Mouse (Mus musculus) embryonic stem cell, embryonic (primary cell): ENCODE measurements around the gene Lbx1.

Source experiments
- CTCF ChIA-PET, 4 experiments: fragments of 300-600 bp in 2 of 4; fragments of 350-600 bp in 2 of 4; sonication (Branson Sonifier 250); formaldehyde crosslinking; loops; one replicate each; lab custom pipeline; 2022; ENCODE audit warnings: inconsistent platforms in 2 of 4; lab: Charles Lee
- POLR2A ChIA-PET, 4 experiments: fragments of 300-600 bp in 2 of 4; fragments of 350-600 bp in 2 of 4; sonication (Branson Sonifier 250); formaldehyde crosslinking; loops; one replicate each; lab custom pipeline; 2022; ENCODE audit warnings: antibody characterized with exemption in 4 of 4, inconsistent platforms in 1 of 4; lab: Charles Lee

The Lbx1 gene

DNA sequence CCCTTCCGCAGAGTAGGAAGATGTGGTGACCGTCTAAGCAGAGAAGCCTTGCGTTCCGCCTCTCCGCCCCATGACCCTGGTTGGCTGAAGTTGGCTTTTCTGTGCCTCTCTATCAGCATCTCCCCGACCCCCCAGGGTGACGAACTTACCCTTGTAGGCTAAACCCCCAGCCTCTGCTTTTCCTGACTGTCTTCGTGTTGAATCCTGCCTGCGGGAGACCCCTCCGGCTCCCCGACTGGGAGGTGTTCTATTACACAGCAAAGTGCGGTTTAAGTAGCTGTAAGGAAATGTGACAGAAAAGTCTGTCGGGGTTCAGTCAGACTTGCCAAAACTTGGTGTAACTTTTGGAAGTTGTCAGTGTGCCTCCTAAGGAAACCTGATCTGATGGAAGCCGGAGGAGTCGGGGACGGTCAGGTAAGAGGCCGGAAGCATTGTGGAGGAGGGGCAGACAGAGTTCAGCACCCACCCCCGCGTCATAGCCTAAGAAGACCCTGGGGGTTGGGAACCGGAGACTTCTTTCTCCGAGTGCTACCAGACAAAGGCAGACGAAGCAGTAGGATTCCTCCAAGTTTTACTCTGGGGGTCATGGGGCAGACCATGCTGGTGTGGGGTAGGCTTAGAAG lies 27.1 kb downstream of the Lbx1 start:
- ChIA-PET POLR2A (interaction anchor here in 3 of 4 experiments (0.6 to 2.0 kb wide), 14 partner anchors 27 to 232 kb away, joined by 3 to 10 read pairs (median 3); partner anchors contain the start of genes Kazald1 (in 2 of the 3) and Lbx1 (in 1 of the 3)), CTCF (interaction anchor here in 2 of 4 experiments (0.6 to 2.7 kb wide), 12 partner anchors 8 to 366 kb away, joined by 3 to 16 read pairs (median 6); partner anchors contain the start of genes Kazald1 (in 1 of the 2) and Sfxn3 (in 1 of the 2))

DNA sequence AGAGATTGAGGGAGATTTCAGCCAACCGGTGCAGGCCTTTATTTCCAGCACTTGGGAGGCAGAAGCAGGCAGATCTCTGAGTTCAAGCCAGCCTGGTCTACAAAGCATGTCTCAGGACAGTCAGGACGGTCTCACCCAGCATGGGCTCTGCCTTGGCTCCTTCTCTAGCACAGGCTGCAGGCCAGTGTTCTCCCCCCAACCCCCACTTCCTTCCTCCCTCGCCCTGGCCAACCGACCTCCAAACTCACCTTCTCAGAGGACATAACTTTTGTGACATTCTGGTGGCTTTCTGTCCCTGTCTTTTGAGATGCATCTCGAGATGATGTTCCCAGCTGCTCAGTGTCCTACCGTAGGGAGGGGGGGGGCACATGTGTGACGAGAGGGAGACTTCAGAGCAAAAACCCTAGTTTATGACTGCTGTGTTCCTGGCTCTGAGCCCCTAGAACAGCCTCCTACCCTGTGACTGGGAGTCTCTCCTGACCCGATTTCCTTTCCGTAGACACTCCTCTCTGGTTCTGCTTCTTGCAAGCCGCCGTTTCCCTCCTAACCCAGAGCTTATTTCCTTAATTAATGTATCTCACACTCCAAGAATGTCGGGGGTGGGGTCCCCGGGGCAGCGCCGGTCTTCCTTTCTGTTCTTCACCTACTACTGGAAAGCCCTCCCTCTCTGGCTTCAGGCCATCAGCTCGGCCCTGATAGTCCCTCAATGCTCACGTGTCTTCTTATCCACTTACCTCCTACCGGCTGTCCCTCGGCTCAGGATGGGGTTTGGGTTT lies 27.8 kb downstream of the Lbx1 start:
- ChIA-PET POLR2A (interaction anchor here in 2 of 4 experiments (0.6 to 2.2 kb wide), 15 partner anchors 28 to 240 kb away, joined by 3 to 12 read pairs (median 3); partner anchors contain the start of gene Kazald1 (in 2 of the 2)), CTCF (interaction anchor here in 3 of 4 experiments (0.5 to 2.7 kb wide), 14 partner anchors 8 to 366 kb away, joined by 3 to 16 read pairs (median 4); partner anchors contain the start of genes Kazald1 (in 1 of the 3) and Sfxn3 (in 1 of the 3))

DNA sequence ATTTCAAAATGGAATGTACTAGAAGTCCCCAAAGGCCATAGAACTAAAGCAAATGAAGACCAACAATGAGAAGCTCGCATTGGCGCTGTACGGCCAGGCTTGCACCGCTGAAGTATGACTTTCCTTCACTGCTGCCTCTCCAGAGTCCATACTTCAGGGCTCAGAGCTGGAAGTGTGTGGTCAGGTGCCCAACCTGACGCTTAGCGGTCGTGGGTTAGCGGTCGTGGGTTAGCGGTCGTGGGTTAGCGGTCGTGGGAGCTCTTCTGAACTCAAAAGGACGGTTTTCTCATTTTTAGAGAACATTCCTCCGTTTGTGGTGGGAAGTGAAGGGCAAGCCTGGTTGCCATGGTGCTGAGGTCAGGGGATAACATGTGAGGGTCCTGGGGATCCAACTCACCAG lies 28.5 kb downstream of the Lbx1 start:
- ChIA-PET CTCF (interaction anchor here in 3 of 4 experiments (0.6 to 2.7 kb wide), 9 partner anchors 9 to 133 kb away, joined by 3 to 16 read pairs (median 3); partner anchors contain the start of gene Kazald1 (in 1 of the 3)), POLR2A (interaction anchor here in 2 of 4 experiments (0.8 to 2.2 kb wide), 9 partner anchors 27 to 132 kb away, joined by 3 to 12 read pairs (median 3); partner anchors contain the start of gene Kazald1 (in 2 of the 2))

DNA sequence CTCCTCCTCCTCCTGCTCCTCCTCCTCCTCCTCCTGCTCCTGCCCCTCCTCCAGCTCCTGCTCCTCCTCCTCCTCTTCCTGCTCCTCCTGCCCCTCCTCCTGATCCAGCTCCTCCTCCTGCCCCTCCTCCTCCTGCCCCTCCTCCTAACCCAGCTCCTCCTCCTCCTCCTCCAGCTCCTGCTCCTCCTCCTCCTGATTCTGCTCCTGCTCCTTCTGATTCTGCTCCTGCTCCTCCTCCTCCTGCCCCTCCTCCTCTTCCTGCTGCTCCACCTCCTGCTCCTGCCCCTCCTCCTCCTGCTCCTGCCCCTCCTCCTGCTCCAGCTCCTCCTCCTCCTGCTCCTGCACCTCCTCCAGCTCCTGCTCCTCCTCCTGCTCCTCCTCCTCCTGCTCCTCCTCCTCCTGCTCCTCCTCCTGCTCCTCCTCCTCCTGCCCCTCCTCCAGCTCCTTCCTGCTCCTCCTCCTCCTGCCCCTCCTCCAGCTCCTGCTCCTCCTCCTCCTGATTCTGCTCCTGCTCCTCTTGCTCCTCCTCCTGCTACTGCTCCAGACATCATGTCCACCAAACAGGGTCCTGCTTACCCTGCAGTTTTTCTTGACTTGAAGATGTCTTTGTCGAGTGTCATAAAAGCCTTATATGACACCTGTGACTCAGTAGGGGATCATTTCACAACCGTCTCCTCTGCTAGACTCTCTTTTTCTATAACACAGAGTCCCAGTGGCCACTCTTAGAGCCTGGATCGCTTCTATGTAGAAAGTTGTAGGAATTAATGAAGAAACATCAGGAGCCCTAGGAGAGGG lies 30.1 kb downstream of the Lbx1 start:
- POLR2A ChIA-PET: no interaction called here

DNA sequence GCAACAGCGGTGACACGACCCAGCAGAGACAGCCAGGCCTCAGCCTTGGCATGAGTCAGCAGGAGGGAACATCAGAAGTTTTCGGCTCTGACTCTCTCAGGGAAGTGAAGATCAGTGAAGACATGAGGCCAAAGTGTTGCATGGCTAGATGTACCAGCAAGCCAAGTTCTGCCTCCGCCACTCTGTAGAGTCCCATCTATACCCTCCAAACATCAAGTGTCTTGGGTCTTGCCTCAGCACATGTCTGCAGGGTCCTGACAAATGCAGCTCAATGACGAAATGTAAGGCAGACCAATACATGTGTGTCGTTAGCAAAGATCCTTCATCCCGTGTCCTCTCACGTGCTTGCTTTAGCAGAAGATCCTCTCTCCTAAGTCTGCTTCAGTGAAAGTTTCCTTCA lies 38.6 kb downstream of the Lbx1 start:
- ChIA-PET POLR2A (interaction anchor here in 1 of 4 experiments (1.6 kb wide), 1 partner anchor 19 kb away, joined by 3 read pairs; no protein-coding TSS in a partner anchor), CTCF (interaction anchor here in 2 of 4 experiments (1.4 to 2.1 kb wide), 2 partner anchors 19 to 20 kb away, joined by 4 to 7 read pairs; no protein-coding TSS in a partner anchor)

More for the DNA sequence above, 30.1 kb downstream of the Lbx1 start:
- CTCF ChIA-PET: interaction anchor here in 2 of 4 experiments (0.6 to 0.9 kb wide), 3 partner anchors 11 to 175 kb away, joined by 3 read pairs; no protein-coding TSS in a partner anchor

DNA sequence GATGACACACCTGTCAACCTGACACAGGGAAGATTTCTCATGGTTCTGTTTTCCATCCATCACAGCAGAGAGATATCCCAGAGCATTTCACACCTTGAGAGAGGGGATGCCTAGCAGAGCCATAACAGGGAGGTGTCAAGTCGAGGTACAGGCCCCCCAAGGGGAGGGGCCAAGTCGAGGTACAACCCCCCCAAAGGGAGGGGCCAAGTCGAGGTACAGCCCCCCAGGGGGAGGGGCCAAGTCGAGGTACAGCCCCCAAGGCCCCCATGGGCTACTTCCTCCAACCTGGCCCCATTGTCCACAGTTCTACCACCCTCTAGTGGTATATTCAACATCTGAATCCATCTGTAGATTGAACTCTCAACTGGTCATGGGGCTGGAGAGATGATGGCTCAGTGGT lies 41.0 kb downstream of the Lbx1 start:
- ChIA-PET POLR2A (no interaction called here), CTCF (interaction anchor here in 2 of 4 experiments (0.5 to 2.1 kb wide), 4 partner anchors 18 to 22 kb away, joined by 3 to 7 read pairs (median 4); no protein-coding TSS in a partner anchor)
